In the genomic region with DNA sequence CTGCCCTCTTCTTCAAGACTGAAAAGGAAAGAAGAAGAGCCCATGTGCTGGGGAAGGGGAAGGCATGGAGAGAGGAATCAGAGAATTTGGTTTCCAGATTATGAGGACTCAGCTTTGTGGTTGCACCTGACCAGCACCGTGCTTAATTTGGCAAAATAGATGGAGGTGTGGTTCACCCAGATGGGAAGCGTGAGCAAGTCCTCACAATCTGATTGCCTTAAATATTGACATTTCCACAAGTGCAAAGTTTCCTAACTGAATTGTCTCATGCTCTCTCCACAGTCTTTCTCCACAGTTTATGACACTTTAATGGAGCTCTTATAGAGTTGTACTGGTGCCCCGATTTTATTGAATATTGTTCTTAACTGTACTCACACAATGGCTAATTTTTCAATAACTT, we compare ENCODE assay signal across 24 mouse cellular contexts. TPM values are rescaled to one million over a fixed set of nuclear protein-coding genes. Genes with fewer than 3 reads are reported as not detected.
DNase-seq lines count a peak whose midpoint lies in the region; ATAC-seq and TF ChIP-seq lines count a peak whose summit lies in the region.
"Had no signal": no experiment of that assay in that cellular context is flagged by ENCODE, and none has a peak within 500 bp of the region (broad histone marks: within the 10 kb centered on the region; RNA-seq: fewer than 3 reads in every experiment).

No protein-coding gene starts in this region.

- no peaks in the 10 kb centered on the region for H3K9me3 ChIP-seq in intestine, embryonic 15.5 days
- H3K9me3 ChIP-seq in intestine, postnatal 0 days (ENCODE audit: control insufficient read depth), result no peaks in the 10 kb centered on the region
- no peaks in the 10 kb centered on the region for H3K9me3 ChIP-seq in intestine, embryonic 16.5 days (ENCODE audit: control insufficient read depth, low read length)
- no peaks in the 10 kb centered on the region for H3K9me3 ChIP-seq in neural tube, embryonic 15.5 days (replicated peaks)
- H3K9me3 ChIP-seq: G1E had no signal

- no peak for TF ChIP-seq CTCF in intestine, postnatal 0 days (IDR thresholded peaks at IDR 0.05; ENCODE audit: low read depth)
- TF ChIP-seq CTCF in small intestine, adult 2 months (IDR thresholded peaks at IDR 0.05; ENCODE audit: extremely low read depth, insufficient read length, insufficient replicate concordance, low read depth, low read length), result no peak
- no peak for TF ChIP-seq CTCF in kidney, adult 2 months (conservative IDR thresholded peaks at IDR 0.05; ENCODE audit: insufficient read depth, insufficient read length, low read depth, low read length)

- peak; percentile 60; the same call in 1 of the 2 replicates for ATAC-seq in intestine, embryonic 15.5 days
- no peak for ATAC-seq in intestine, postnatal 0 days
- ATAC-seq in intestine, embryonic 16.5 days, result peak; percentile 55
- ATAC-seq in neural tube, embryonic 15.5 days (ENCODE audit: low FRiP score), result no peak
- ATAC-seq: activated CD4-positive, CD25-positive, alpha-beta regulatory T cell, adult 4 months; CD4-positive, CD25-positive, alpha-beta regulatory T cell, adult 4 months; Patski had no signal

- no peak for TF ChIP-seq POLR2A in small intestine, adult 2 months (IDR thresholded peaks at IDR 0.05; ENCODE audit: low read depth, low read length)
- TF ChIP-seq POLR2A in kidney, adult 2 months (IDR thresholded peaks at IDR 0.05; ENCODE audit: low read depth, low read length), result no peak

- no peak overlapping the region for H3K27ac ChIP-seq in intestine, embryonic 15.5 days
- H3K27ac ChIP-seq in intestine, postnatal 0 days (ENCODE audit: low read depth, low read length), result no peak overlapping the region
- H3K27ac ChIP-seq in intestine, embryonic 16.5 days (ENCODE audit: low read length), result no peak overlapping the region
- H3K27ac ChIP-seq in small intestine, adult 2 months (ENCODE audit: insufficient read depth, low read depth, low read length), result peak overlapping the region; percentile 39; the same call in 1 of the 2 replicates
- no peak overlapping the region for H3K27ac ChIP-seq in neural tube, embryonic 15.5 days (replicated peaks)
- no peak overlapping the region for H3K27ac ChIP-seq in kidney, adult 2 months (ENCODE audit: insufficient read depth, low read depth, low read length)

- H3K9ac ChIP-seq in intestine, embryonic 15.5 days, result no peak overlapping the region
- H3K9ac ChIP-seq in intestine, postnatal 0 days (ENCODE audit: low read depth, low read length), result no peak overlapping the region
- no peak overlapping the region for H3K9ac ChIP-seq in intestine, embryonic 16.5 days (ENCODE audit: low read depth, low read length)
- H3K9ac ChIP-seq in neural tube, embryonic 15.5 days (replicated peaks), result no peak overlapping the region

- no peak overlapping the region for H3K4me3 ChIP-seq in intestine, embryonic 15.5 days (replicated peaks)
- H3K4me3 ChIP-seq in intestine, postnatal 0 days (ENCODE audit: low read depth, low read length), result no peak overlapping the region
- H3K4me3 ChIP-seq in intestine, embryonic 16.5 days (ENCODE audit: low read length), result no peak overlapping the region
- no peak overlapping the region for H3K4me3 ChIP-seq in small intestine, adult 2 months (ENCODE audit: low read depth, low read length)
- H3K4me3 ChIP-seq in neural tube, embryonic 15.5 days (replicated peaks), result no peak overlapping the region
- H3K4me3 ChIP-seq in kidney, adult 2 months (ENCODE audit: insufficient read depth, low read depth, low read length), result no peak overlapping the region

- peak; percentile 76 for DNase-seq in large intestine, adult 2 months (ENCODE audit: low read depth, low spot score)
- DNase-seq in testis, postnatal 14 days (ENCODE audit: low spot score), result no peak
- DNase-seq in kidney, adult 2 months, result no peak
- DNase-seq: adrenal gland, adult 2 months; adrenal gland, adult 8-10 months; adrenal gland, postnatal 10 days; adrenal gland, postnatal 14 days; adrenal gland, postnatal 25 days; adrenal gland, postnatal 36 days; B cell, adult 2 months; cerebellum, adult 11 months; cerebellum, adult 11-12 months had no signal

- H3K4me1 ChIP-seq in intestine, embryonic 15.5 days (replicated peaks), result no peaks in the 10 kb centered on the region
- no peaks in the 10 kb centered on the region for H3K4me1 ChIP-seq in intestine, postnatal 0 days (replicated peaks; ENCODE audit: control insufficient read depth, insufficient read depth, low read length)
- no peaks in the 10 kb centered on the region for H3K4me1 ChIP-seq in intestine, embryonic 16.5 days (ENCODE audit: control insufficient read depth, insufficient read depth, low read length)
- H3K4me1 ChIP-seq in small intestine, adult 2 months (ENCODE audit: control insufficient read depth, insufficient read depth, insufficient read length, low read length), result peaks cover 5% of the 10 kb centered on the region; the same call in 1 of the 2 replicates
- no peaks in the 10 kb centered on the region for H3K4me1 ChIP-seq in neural tube, embryonic 15.5 days
- no peaks in the 10 kb centered on the region for H3K4me1 ChIP-seq in kidney, adult 2 months (ENCODE audit: control insufficient read depth, insufficient read depth, low read length)

- WGBS in intestine, embryonic 15.5 days, result 69% methylated on average over 3 of the region's 3 CpGs
- WGBS in intestine, postnatal 0 days, result 42% methylated on average over 3 of the region's 3 CpGs
- 57% methylated on average over 3 of the region's 3 CpGs for WGBS in intestine, embryonic 16.5 days
- WGBS in large intestine, adult 2 months, result 25% methylated on average over 3 of the region's 3 CpGs
- WGBS in small intestine, adult 2 months, result 24% methylated on average over 3 of the region's 3 CpGs
- 88% methylated on average over 3 of the region's 3 CpGs for WGBS in neural tube, embryonic 15.5 days
- WGBS in kidney, adult 2 months, result 85% methylated on average over 3 of the region's 3 CpGs

- no peaks in the 10 kb centered on the region for H3K27me3 ChIP-seq in intestine, embryonic 15.5 days (replicated peaks)
- H3K27me3 ChIP-seq in intestine, postnatal 0 days (replicated peaks; ENCODE audit: control insufficient read depth, insufficient read depth, low read length), result no peaks in the 10 kb centered on the region
- H3K27me3 ChIP-seq in intestine, embryonic 16.5 days (replicated peaks; ENCODE audit: control insufficient read depth, insufficient read depth, low read length), result no peaks in the 10 kb centered on the region
- no peaks in the 10 kb centered on the region for H3K27me3 ChIP-seq in small intestine, adult 2 months (ENCODE audit: control insufficient read depth, insufficient read depth, low read length)
- H3K27me3 ChIP-seq in neural tube, embryonic 15.5 days (replicated peaks), result no peaks in the 10 kb centered on the region
- no peaks in the 10 kb centered on the region; the same call in 1 of the 2 replicates for H3K27me3 ChIP-seq in kidney, adult 2 months (replicated peaks; ENCODE audit: control insufficient read depth, insufficient read depth, low read length)
- H3K27me3 ChIP-seq: CH12.LX had no signal

- no peak overlapping the region for H3K4me2 ChIP-seq in intestine, embryonic 15.5 days (replicated peaks)
- no peak overlapping the region for H3K4me2 ChIP-seq in intestine, postnatal 0 days (replicated peaks; ENCODE audit: low read depth)
- H3K4me2 ChIP-seq in intestine, embryonic 16.5 days (ENCODE audit: low read depth, low read length), result no peak overlapping the region
- H3K4me2 ChIP-seq in neural tube, embryonic 15.5 days, result no peak overlapping the region

- no peaks in the 10 kb centered on the region for H3K36me3 ChIP-seq in intestine, embryonic 15.5 days
- H3K36me3 ChIP-seq in intestine, postnatal 0 days (ENCODE audit: control insufficient read depth, insufficient read depth), result no peaks in the 10 kb centered on the region
- H3K36me3 ChIP-seq in intestine, embryonic 16.5 days (ENCODE audit: control insufficient read depth, insufficient read depth, low read length), result no peaks in the 10 kb centered on the region
- H3K36me3 ChIP-seq in small intestine, adult 2 months (ENCODE audit: control insufficient read depth, insufficient read depth, low read length), result no peaks in the 10 kb centered on the region
- H3K36me3 ChIP-seq in neural tube, embryonic 15.5 days, result no peaks in the 10 kb centered on the region
- no peaks in the 10 kb centered on the region for H3K36me3 ChIP-seq in kidney, adult 2 months (ENCODE audit: control insufficient read depth, insufficient read depth, low read length)
- H3K36me3 ChIP-seq: G1E had no signal

RNA-seq across cellular contexts. Expression of a gene that starts 12.2 kb away (rescaled TPM):
- not detected in 2 replicates for polyA plus RNA-seq in intestine, embryonic 15.5 days (2015; fragmentation: Nextera tagmentation; extraction: Ambion mirVana)
- not detected in 2 replicates for polyA plus RNA-seq in intestine, postnatal 0 days (2015; fragmentation: Nextera tagmentation; extraction: Ambion mirVana)
- not detected in 2 replicates for polyA plus RNA-seq in intestine, embryonic 16.5 days (2015; fragmentation: Nextera tagmentation; extraction: Ambion mirVana)
- 0.05 and 0.11 TPM in 2 replicates for polyA plus RNA-seq in large intestine, adult 2 months (2012; rRNA removed)
- not detected in 2 replicates for polyA plus RNA-seq in small intestine, adult 2 months (2012; rRNA removed)
- polyA plus RNA-seq in neural tube, embryonic 15.5 days (2015; fragmentation: Nextera tagmentation; extraction: Ambion mirVana), result not detected in 2 replicates
- not detected in 2 replicates for polyA plus RNA-seq in kidney, adult 2 months (2012; rRNA removed)
- polyA plus RNA-seq: activated CD4-positive, CD25-positive, alpha-beta regulatory T cell, adult 4 months; adrenal gland, adult 2 months; brain, embryonic 14.5 days; C2C12; CD4-positive, CD25-positive, alpha-beta regulatory T cell, adult 4 months; G1E; Patski had no signal

RNA-seq across cellular contexts. Expression of a gene that starts 27.6 kb away (rescaled TPM):
- not detected in 2 replicates for polyA plus RNA-seq in intestine, embryonic 15.5 days (2015; fragmentation: Nextera tagmentation; extraction: Ambion mirVana)
- polyA plus RNA-seq in intestine, postnatal 0 days (2015; fragmentation: Nextera tagmentation; extraction: Ambion mirVana), result not detected in 2 replicates
- not detected in 2 replicates for polyA plus RNA-seq in intestine, embryonic 16.5 days (2015; fragmentation: Nextera tagmentation; extraction: Ambion mirVana)
- not detected in 2 replicates for polyA plus RNA-seq in large intestine, adult 2 months (2012; rRNA removed)
- not detected in 2 replicates for polyA plus RNA-seq in small intestine, adult 2 months (2012; rRNA removed)
- not detected in 2 replicates for polyA plus RNA-seq in neural tube, embryonic 15.5 days (2015; fragmentation: Nextera tagmentation; extraction: Ambion mirVana)
- polyA plus RNA-seq in kidney, adult 2 months (2012; rRNA removed), result not detected in 2 replicates
- polyA plus RNA-seq: activated CD4-positive, CD25-positive, alpha-beta regulatory T cell, adult 4 months; adrenal gland, adult 2 months; brain, embryonic 14.5 days; C2C12; CD4-positive, CD25-positive, alpha-beta regulatory T cell, adult 4 months; G1E; Patski had no signal

RNA-seq across cellular contexts. Expression of a gene that starts 37.3 kb away (rescaled TPM):
- not detected in 2 replicates for polyA plus RNA-seq in intestine, embryonic 15.5 days (2015; fragmentation: Nextera tagmentation; extraction: Ambion mirVana)
- polyA plus RNA-seq in intestine, postnatal 0 days (2015; fragmentation: Nextera tagmentation; extraction: Ambion mirVana), result not detected in 2 replicates
- polyA plus RNA-seq in intestine, embryonic 16.5 days (2015; fragmentation: Nextera tagmentation; extraction: Ambion mirVana), result not detected in 2 replicates
- polyA plus RNA-seq in large intestine, adult 2 months (2012; rRNA removed), result not detected in 2 replicates
- polyA plus RNA-seq in small intestine, adult 2 months (2012; rRNA removed), result not detected in 2 replicates
- polyA plus RNA-seq in neural tube, embryonic 15.5 days (2015; fragmentation: Nextera tagmentation; extraction: Ambion mirVana), result not detected in 2 replicates
- not detected in 2 replicates for polyA plus RNA-seq in kidney, adult 2 months (2012; rRNA removed)
- polyA plus RNA-seq: activated CD4-positive, CD25-positive, alpha-beta regulatory T cell, adult 4 months; adrenal gland, adult 2 months; brain, embryonic 14.5 days; C2C12; G1E; Patski had no signal

RNA-seq across cellular contexts. Expression of a gene that starts 49.9 kb away (rescaled TPM):
- polyA plus RNA-seq in intestine, embryonic 15.5 days (2015; fragmentation: Nextera tagmentation; extraction: Ambion mirVana), result not detected in 2 replicates
- polyA plus RNA-seq in intestine, postnatal 0 days (2015; fragmentation: Nextera tagmentation; extraction: Ambion mirVana), result not detected in 2 replicates
- not detected in 2 replicates for polyA plus RNA-seq in intestine, embryonic 16.5 days (2015; fragmentation: Nextera tagmentation; extraction: Ambion mirVana)
- not detected in 2 replicates for polyA plus RNA-seq in large intestine, adult 2 months (2012; rRNA removed)
- polyA plus RNA-seq in small intestine, adult 2 months (2012; rRNA removed), result not detected in 2 replicates
- polyA plus RNA-seq in neural tube, embryonic 15.5 days (2015; fragmentation: Nextera tagmentation; extraction: Ambion mirVana), result not detected in 2 replicates
- polyA plus RNA-seq in kidney, adult 2 months (2012; rRNA removed), result not detected in 2 replicates
- polyA plus RNA-seq: activated CD4-positive, CD25-positive, alpha-beta regulatory T cell, adult 4 months; adrenal gland, adult 2 months; brain, embryonic 14.5 days; C2C12; CD4-positive, CD25-positive, alpha-beta regulatory T cell, adult 4 months; G1E; Patski had no signal

Comparison
In these comparisons a context has a peak if more than half of its experiments do, and no peak if none do; other contexts are left out.
1. ATAC-seq: peak in intestine, embryonic 15.5 days (single experiment) and intestine, embryonic 16.5 days (single experiment); none in intestine, postnatal 0 days (single experiment) and neural tube, embryonic 15.5 days (single experiment).